Mouse (Mus musculus): Measurements from ENCODE around the gene Gstm6. TPM values are rescaled to one million over a fixed set of nuclear protein-coding genes. Genes with fewer than 3 reads are reported as not detected.

The Gstm6 gene
- polyA plus RNA-seq (2012; rRNA removed), result 7.4 and 10.8 TPM in 2 replicates

DNA sequence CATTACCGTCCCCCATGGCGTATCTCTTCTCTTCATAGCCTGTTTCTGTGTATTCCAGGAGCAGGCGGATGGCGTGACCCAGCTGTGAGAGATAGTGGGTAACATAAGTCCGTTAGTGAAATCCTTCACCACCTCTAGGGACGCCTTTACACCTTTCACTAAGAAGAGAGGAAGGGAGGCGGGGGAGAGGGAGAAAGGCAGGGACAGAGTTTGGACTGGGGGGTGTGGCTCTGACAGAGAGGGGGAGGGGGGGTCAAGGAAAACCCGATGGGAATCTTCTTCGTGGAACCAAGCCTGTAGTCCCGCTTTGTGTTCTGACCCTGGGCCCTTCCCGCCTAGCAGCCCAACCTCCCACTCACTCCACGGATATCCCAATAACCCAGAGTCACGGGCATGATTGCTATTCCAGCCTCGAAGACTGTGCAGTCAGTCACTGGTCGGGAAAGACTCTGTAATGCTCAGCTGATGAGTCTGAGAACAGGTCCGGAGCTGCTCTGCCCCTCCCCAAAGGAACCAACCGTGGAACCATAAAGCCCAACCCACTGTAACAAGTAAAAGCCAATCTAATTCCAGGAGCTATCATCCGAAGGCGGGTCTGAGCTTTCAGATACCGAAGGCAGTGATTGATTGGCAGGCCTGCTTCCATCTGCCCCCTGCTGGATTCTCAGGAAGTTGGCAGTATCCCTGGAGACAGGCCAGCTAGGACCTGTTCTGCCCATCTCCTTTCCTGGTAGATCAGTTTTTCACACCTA is at the start of gene Gstm6:
Gene Gstm6 (minus strand): TSS at position 511 of the 752 bp plus-strand sequence.

GRCm38 (mm10) chr3:107986041-107986562 is 42.6 kb upstream of the Gstm6 start, which contains the start of gene Gstm2:
Gene Gstm2 (minus strand): TSS chr3:107986453.

DNA sequence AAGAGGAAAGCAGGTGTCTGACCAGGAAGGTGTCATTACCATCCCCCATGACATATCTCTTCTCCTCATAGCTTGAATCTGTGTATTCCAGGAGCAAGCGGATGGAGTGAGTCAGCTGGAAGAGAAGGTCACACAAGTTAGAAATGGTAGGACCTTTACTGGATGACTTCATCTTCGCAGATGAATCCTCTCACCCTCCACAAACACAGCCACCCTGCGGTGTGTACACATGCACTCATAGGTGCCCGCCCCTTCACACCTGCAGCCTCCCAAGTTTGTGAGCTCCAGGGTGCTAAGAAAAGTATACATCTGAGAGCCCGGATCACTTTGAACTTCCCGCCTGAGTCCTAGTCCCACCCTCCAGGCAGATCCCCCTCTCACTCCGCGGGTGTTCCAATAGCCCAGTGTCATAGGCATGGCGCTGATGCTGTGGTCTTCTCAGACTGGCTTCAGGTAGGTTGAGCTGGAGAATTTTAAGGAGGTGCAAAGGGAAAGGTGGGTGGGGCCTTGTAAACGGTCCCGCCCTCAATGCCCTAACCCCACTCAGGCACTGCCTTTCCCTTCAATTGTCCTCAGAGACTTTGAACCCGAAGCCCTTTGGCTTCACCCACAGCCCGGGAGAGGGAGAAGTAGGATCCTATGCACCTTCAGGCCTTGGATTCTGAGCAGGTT is 25.3 kb upstream of the Gstm6 start, which contains the start of gene Gstm3:
Gene Gstm3 (minus strand): TSS at position 560 of the 672 bp plus-strand sequence.

GRCm38 (mm10) chr3:107931670-107932069 is 11.9 kb downstream of the Gstm6 start, which contains the start of gene Gstm7:
Gene Gstm7 (minus strand): TSS chr3:107931817.

DNA sequence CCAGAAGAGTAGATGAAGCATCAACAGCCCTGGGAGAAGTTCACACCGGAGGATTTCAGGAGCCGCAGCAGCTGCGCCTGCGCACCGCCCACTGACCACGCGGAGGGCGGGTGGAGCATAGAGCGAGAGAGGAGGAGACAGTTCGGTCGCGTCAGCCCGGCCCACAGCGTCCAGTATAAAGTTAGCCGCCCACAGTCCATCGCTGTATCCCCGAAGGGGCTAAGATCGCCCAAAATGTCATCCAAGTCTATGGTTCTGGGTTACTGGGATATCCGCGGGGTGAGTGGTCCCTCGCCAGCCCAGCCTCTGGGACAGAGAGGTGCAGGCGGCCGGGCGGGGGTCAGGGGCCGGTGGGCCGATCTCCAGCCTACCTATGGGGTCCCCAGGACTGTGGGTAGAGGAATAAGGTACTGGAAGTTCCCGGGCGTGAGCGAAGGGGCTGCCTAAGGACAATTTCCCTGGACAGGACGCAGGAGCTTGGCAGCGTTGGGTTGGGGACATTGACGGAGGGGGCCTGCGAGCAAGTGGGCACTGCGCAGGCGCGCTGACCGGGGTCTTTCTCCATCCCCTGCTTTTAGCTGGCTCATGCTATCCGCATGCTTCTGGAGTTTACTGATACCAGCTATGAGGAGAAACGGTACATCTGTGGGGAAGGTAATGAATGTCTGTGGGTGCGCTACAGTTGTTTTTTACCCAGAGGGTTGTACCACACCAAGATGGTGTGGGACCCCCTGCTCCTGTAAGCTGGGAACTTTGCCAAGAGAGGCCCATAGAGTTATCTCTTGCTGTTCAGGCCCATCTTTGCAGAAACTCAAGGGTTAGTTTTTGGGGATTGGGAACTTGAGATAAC is 47.6 kb downstream of the Gstm6 start, which contains the start of gene Gstm5:
Gene Gstm5 (plus strand): TSS at position 102 of the 850 bp plus-strand sequence.

Other genes starting within 250 kb of the Gstm6 start
- gene Ahcyl1, start 247.2 kb downstream of the Gstm6 start, polyA plus RNA-seq (2012; rRNA removed), result 34.4 and 36.7 TPM in 2 replicates
- gene Csf1, start 183.3 kb downstream of the Gstm6 start, polyA plus RNA-seq (2012; rRNA removed), result 16.9 and 17.5 TPM in 2 replicates
- 190 and 210 TPM in 2 replicates for gene Eps8l3, start 66.5 kb downstream of the Gstm6 start, polyA plus RNA-seq (2012; rRNA removed)
- gene Gstm5, start 47.9 kb downstream of the Gstm6 start, polyA plus RNA-seq (2012; rRNA removed), result 22.4 and 26.3 TPM in 2 replicates
- 10.9 and 11.1 TPM in 2 replicates for gene Gstm7, start 11.9 kb downstream of the Gstm6 start, polyA plus RNA-seq (2012; rRNA removed)
- gene Gstm3, start 25.5 kb upstream of the Gstm6 start, polyA plus RNA-seq (2012; rRNA removed), result 36.5 and 50.1 TPM in 2 replicates
- 102 and 107 TPM in 2 replicates for gene Gstm2, start 42.7 kb upstream of the Gstm6 start, polyA plus RNA-seq (2012; rRNA removed)
- 766 and 864 TPM in 2 replicates for gene Gstm1, start 74.2 kb upstream of the Gstm6 start, polyA plus RNA-seq (2012; rRNA removed)
- gene Gstm4, start 101.1 kb upstream of the Gstm6 start, polyA plus RNA-seq (2012; rRNA removed), result 12.6 and 14.9 TPM in 2 replicates
- 141 and 154 TPM in 2 replicates for gene Ampd2, start 142.9 kb upstream of the Gstm6 start, polyA plus RNA-seq (2012; rRNA removed)
- 2.2 and 2.3 TPM in 2 replicates for gene Gnat2, start 149.0 kb upstream of the Gstm6 start, polyA plus RNA-seq (2012; rRNA removed)
- gene Gnai3, start 202.4 kb upstream of the Gstm6 start, polyA plus RNA-seq (2012; rRNA removed), result 15.0 and 19.4 TPM in 2 replicates
- 0.07 and 0.09 TPM in 2 replicates for gene Gpr61, start 211.1 kb upstream of the Gstm6 start, polyA plus RNA-seq (2012; rRNA removed)
- 34.4 and 35.8 TPM in 2 replicates for gene Amigo1, start 242.6 kb upstream of the Gstm6 start, polyA plus RNA-seq (2012; rRNA removed)